Mouse (Mus musculus) WW6 (cell line): ENCODE data around the gene Trdmt1.

Source experiments
- DNase-seq: peaks from one replicate; pipeline ENCODE4 v3.0.0-alpha.2; 2013; ENCODE audit warnings: low read depth, low spot score

Trdmt1 gene

GRCm38 (mm10) chr2:13557145-13558030 lies 12.9 kb upstream of the Trdmt1 start:
- DNase-seq, result no peak

- no peak for DNase-seq
Measured at GRCm38 (mm10) chr2:13556239-13556638, 11.8 kb upstream of the Trdmt1 start.

GRCm38 (mm10) chr2:13553966-13554365 lies 9.5 kb upstream of the Trdmt1 start:
- no peak for DNase-seq

- DNase-seq, result no peak
Measured at GRCm38 (mm10) chr2:13548749-13549148, 4.3 kb upstream of the Trdmt1 start.

- no peak for DNase-seq
Measured at GRCm38 (mm10) chr2:13543519-13544124, 846 bp downstream of the Trdmt1 start.

- DNase-seq, result no peak
Measured at GRCm38 (mm10) chr2:13539860-13540259, 4.6 kb downstream of the Trdmt1 start.

- no peak for DNase-seq
Measured at GRCm38 (mm10) chr2:13538704-13539377, 5.6 kb downstream of the Trdmt1 start.

- DNase-seq, result no peak
Measured at GRCm38 (mm10) chr2:13538258-13538657, 6.2 kb downstream of the Trdmt1 start.

GRCm38 (mm10) chr2:13537733-13538132 lies 6.7 kb downstream of the Trdmt1 start:
- no peak for DNase-seq

GRCm38 (mm10) chr2:13536747-13537146 lies 7.7 kb downstream of the Trdmt1 start:
- DNase-seq, result no peak

GRCm38 (mm10) chr2:13530639-13531038 lies 13.8 kb downstream of the Trdmt1 start:
- DNase-seq, result no peak

GRCm38 (mm10) chr2:13529253-13529933 lies 15.1 kb downstream of the Trdmt1 start:
- DNase-seq, result no peak

GRCm38 (mm10) chr2:13527531-13527930 lies 16.9 kb downstream of the Trdmt1 start:
- no peak for DNase-seq

- no peak for DNase-seq
Measured at GRCm38 (mm10) chr2:13527125-13527524, 17.3 kb downstream of the Trdmt1 start.

- DNase-seq, result no peak
Measured at GRCm38 (mm10) chr2:13526205-13526604, 18.3 kb downstream of the Trdmt1 start.

- no peak for DNase-seq
Measured at GRCm38 (mm10) chr2:13523540-13524456, 20.7 kb downstream of the Trdmt1 start.

GRCm38 (mm10) chr2:13522106-13522505 lies 22.4 kb downstream of the Trdmt1 start:
- DNase-seq, result no peak

- no peak for DNase-seq
Measured at GRCm38 (mm10) chr2:13514949-13515348, 29.5 kb downstream of the Trdmt1 start.

GRCm38 (mm10) chr2:13502717-13503116 lies 41.8 kb downstream of the Trdmt1 start:
- no peak for DNase-seq

GRCm38 (mm10) chr2:13501553-13501952 lies 42.9 kb downstream of the Trdmt1 start:
- no peak for DNase-seq
